Mouse (Mus musculus) heart, postnatal 0 days (tissue): ENCODE results near the gene Slc35f6. TPM values are rescaled to one million over a fixed set of nuclear protein-coding genes. Genes with fewer than 3 reads are reported as not detected.

Source experiments
- ATAC-seq: fragments of 200-750 bp; cut with Nextera tagmentation; 2 replicates; pipeline ENCODE4 v1.8.0; 2017; ENCODE audit warnings: low read depth, moderate number of reproducible peaks, moderate library complexity; ENCODE audit not compliant: insufficient read depth
- DNase-seq: peaks from one replicate; pipeline ENCODE4 v3.0.0-alpha.2; 2016; ENCODE audit warnings: low spot score
- H3K27ac ChIP-seq: fragments of 300-500 bp; sonication (generic); 2 replicates; pipeline ENCODE4 v1.5.1; 2014; ENCODE audit warnings: low read depth, mild to moderate bottlenecking
- H3K27me3 ChIP-seq: fragments of 300-500 bp; sonication (generic); 2 replicates; pipeline ENCODE4 v1.6.1; 2014; ENCODE audit warnings: low read length, mixed read lengths; ENCODE audit not compliant: control insufficient read depth, insufficient read depth
- H3K36me3 ChIP-seq: fragments of 300-500 bp; sonication (generic); replicated peaks from 2 replicates; pipeline ENCODE4 v1.6.1; 2014; ENCODE audit warnings: low read length, mixed read lengths; ENCODE audit not compliant: control insufficient read depth, insufficient read depth
- H3K4me1 ChIP-seq: fragments of 300-500 bp; sonication (generic); 2 replicates; pipeline ENCODE4 v1.6.1; 2014; ENCODE audit warnings: antibody characterized with exemption; ENCODE audit not compliant: control insufficient read depth, insufficient read depth
- H3K4me2 ChIP-seq: fragments of 300-500 bp; sonication (generic); 2 replicates; pipeline ENCODE4 v1.6.1; 2014; ENCODE audit warnings: low read depth, mild to moderate bottlenecking, low read length, moderate library complexity
- H3K4me3 ChIP-seq: fragments of 300-500 bp; sonication (generic); 2 replicates; pipeline ENCODE4 v1.5.1; 2014; ENCODE audit warnings: low read depth, low read length
- H3K9ac ChIP-seq: fragments of 300-500 bp; sonication (generic); replicated peaks from 2 replicates; pipeline ENCODE4 v1.6.1; 2014; ENCODE audit warnings: low read depth, low read length, mixed read lengths
- H3K9me3 ChIP-seq: fragments of 300-500 bp; sonication (generic); replicated peaks from 2 replicates; pipeline ENCODE4 v1.6.1; 2016; ENCODE audit warnings: low read length; ENCODE audit not compliant: control insufficient read depth
- CTCF ChIP-seq: IDR thresholded peaks from 2 replicates; pipeline ENCODE4 v1.5.1; 2016; ENCODE audit warnings: antibody characterized with exemption, control low read depth, low read depth
- EP300 ChIP-seq: IDR thresholded peaks from 2 replicates; pipeline ENCODE4 v1.6.1; 2016; ENCODE audit warnings: antibody characterized with exemption, low read depth
- WGBS: fragments of 180-500 bp; shearing (Covaris S2); extraction: QIAGEN DNeasy Blood & Tissue Kit; methylation state at CpG from one replicate; pipeline ENCODE4 v1.1.7; 2014; 5-methylcytosine and 5-hydroxymethylcytosine counted together
- polyA plus RNA-seq: library from polyadenylated mRNA; unstranded; fragments of >200 nt; fragmentation: Nextera tagmentation; extraction: Ambion mirVana; gene quantifications from 2 replicates; pipeline ENCODE4 v1.2.1, GENCODE M21; 2015
- total RNA-seq: library from RNA; depleted of rRNA; stranded (reverse); fragments of >200 nt; gene quantifications from 2 replicates; pipeline ENCODE4 v1.2.3, GENCODE M21; 2014; ENCODE audit warnings: low replicate concordance

Slc35f6 gene
- total and polyA plus RNA-seq, 2 experiments from 2014 or later, result 30.5 to 86.8 TPM

GRCm38 (mm10) chr5:30650756-30651155 lies 3.0 kb downstream of the Slc35f6 start:
- no peaks in the 10 kb centered on the region for H3K27me3 ChIP-seq
- H3K27ac ChIP-seq, result peak overlapping the region; percentile 2; the same call in 1 of the 2 replicates
- TF ChIP-seq CTCF (no peak), EP300 (no peak)
- H3K4me2 ChIP-seq, result no peak overlapping the region
- ATAC-seq (no peak), DNase-seq (no peak)
- H3K4me3 ChIP-seq, result no peak overlapping the region
- H3K9ac ChIP-seq, result no peak overlapping the region
- no peaks in the 10 kb centered on the region for H3K9me3 ChIP-seq
- peaks cover 10% of the 10 kb centered on the region for H3K4me1 ChIP-seq
- WGBS, result 50% methylated on average over 3 of the region's 3 CpGs
- H3K36me3 ChIP-seq, result peaks cover 17% of the 10 kb centered on the region

GRCm38 (mm10) chr5:30651554-30651953 lies 3.8 kb downstream of the Slc35f6 start:
- H3K9ac ChIP-seq, result no peak overlapping the region
- H3K27ac ChIP-seq, result no peak overlapping the region
- H3K27me3 ChIP-seq, result no peaks in the 10 kb centered on the region
- no peak for TF ChIP-seq CTCF
- TF ChIP-seq EP300, result no peak
- 86% methylated on average over 3 of the region's 3 CpGs for WGBS
- H3K4me3 ChIP-seq, result no peak overlapping the region
- no peak overlapping the region for H3K4me2 ChIP-seq
- H3K4me1 ChIP-seq, result peaks cover 10% of the 10 kb centered on the region
- H3K36me3 ChIP-seq, result peaks cover 25% of the 10 kb centered on the region
- H3K9me3 ChIP-seq, result no peaks in the 10 kb centered on the region
- ATAC-seq (no peak), DNase-seq (no peak)

GRCm38 (mm10) chr5:30653246-30653645 lies 5.5 kb downstream of the Slc35f6 start:
- H3K27ac ChIP-seq, result no peak overlapping the region
- peaks cover 5% of the 10 kb centered on the region for H3K4me1 ChIP-seq
- no peak overlapping the region for H3K9ac ChIP-seq
- no peak overlapping the region for H3K4me2 ChIP-seq
- WGBS, result 83% methylated on average over 6 of the region's 6 CpGs
- H3K4me3 ChIP-seq, result no peak overlapping the region
- no peaks in the 10 kb centered on the region for H3K9me3 ChIP-seq
- H3K27me3 ChIP-seq, result no peaks in the 10 kb centered on the region
- TF ChIP-seq CTCF (no peak), EP300 (no peak)
- no peak for ATAC-seq
- no peak for DNase-seq
- peaks cover 42% of the 10 kb centered on the region for H3K36me3 ChIP-seq

- H3K9ac ChIP-seq, result no peak overlapping the region
- no peak overlapping the region for H3K27ac ChIP-seq
- DNase-seq (no peak), ATAC-seq (no peak; the same call in 1 of the 2 replicates)
- WGBS, result 55% methylated on average over 8 of the region's 8 CpGs
- no peak for TF ChIP-seq EP300
- TF ChIP-seq CTCF, result no peak
- H3K9me3 ChIP-seq, result no peaks in the 10 kb centered on the region
- H3K27me3 ChIP-seq, result no peaks in the 10 kb centered on the region
- H3K4me2 ChIP-seq, result no peak overlapping the region
- no peak overlapping the region for H3K4me3 ChIP-seq
- H3K4me1 ChIP-seq, result no peaks in the 10 kb centered on the region
- H3K36me3 ChIP-seq, result peaks cover 48% of the 10 kb centered on the region
Measured at GRCm38 (mm10) chr5:30655042-30655441, 7.3 kb downstream of the Slc35f6 start.

GRCm38 (mm10) chr5:30655526-30656195 lies 7.9 kb downstream of the Slc35f6 start:
- no peaks in the 10 kb centered on the region for H3K27me3 ChIP-seq
- H3K36me3 ChIP-seq, result peaks cover 48% of the 10 kb centered on the region
- no peak overlapping the region for H3K9ac ChIP-seq
- H3K4me1 ChIP-seq, result no peaks in the 10 kb centered on the region
- 88% methylated on average over 6 of the region's 6 CpGs for WGBS
- no peak overlapping the region for H3K4me2 ChIP-seq
- TF ChIP-seq CTCF, result no peak
- TF ChIP-seq EP300, result no peak
- H3K4me3 ChIP-seq, result no peak overlapping the region
- H3K27ac ChIP-seq, result no peak overlapping the region
- DNase-seq (no peak), ATAC-seq (no peak)
- H3K9me3 ChIP-seq, result no peaks in the 10 kb centered on the region

- Histone ChIP-seq H3K27me3 (no peaks in the 10 kb centered on the region), H3K9ac (no peak overlapping the region), H3K4me1 (no peaks in the 10 kb centered on the region), H3K36me3 (peaks cover 43% of the 10 kb centered on the region), H3K4me2 (no peak overlapping the region), H3K4me3 (no peak overlapping the region), H3K27ac (no peak overlapping the region), H3K9me3 (no peaks in the 10 kb centered on the region)
- ATAC-seq (no peak), DNase-seq (no peak)
- 83% methylated on average over 4 of the region's 4 CpGs for WGBS
- TF ChIP-seq EP300, result no peak
- TF ChIP-seq CTCF, result no peak
Measured at GRCm38 (mm10) chr5:30659042-30659441, 11.3 kb downstream of the Slc35f6 start.
